Mouse (Mus musculus) megakaryocyte, embryonic 14.5 days (primary cell): ENCODE results near the gene Fto.

ENCODE experiments used
- FLI1 ChIP-seq: IDR thresholded peaks from 2 replicates; pipeline ENCODE4 v1.6.1; 2012; ENCODE audit warnings: low read length, inconsistent platforms, mixed read lengths
- GATA1 ChIP-seq: IDR thresholded peaks from 3 replicates; pipeline ENCODE4 v1.6.1; 2012; ENCODE audit warnings: mixed read lengths, low read length, inconsistent platforms, borderline replicate concordance

DNA sequence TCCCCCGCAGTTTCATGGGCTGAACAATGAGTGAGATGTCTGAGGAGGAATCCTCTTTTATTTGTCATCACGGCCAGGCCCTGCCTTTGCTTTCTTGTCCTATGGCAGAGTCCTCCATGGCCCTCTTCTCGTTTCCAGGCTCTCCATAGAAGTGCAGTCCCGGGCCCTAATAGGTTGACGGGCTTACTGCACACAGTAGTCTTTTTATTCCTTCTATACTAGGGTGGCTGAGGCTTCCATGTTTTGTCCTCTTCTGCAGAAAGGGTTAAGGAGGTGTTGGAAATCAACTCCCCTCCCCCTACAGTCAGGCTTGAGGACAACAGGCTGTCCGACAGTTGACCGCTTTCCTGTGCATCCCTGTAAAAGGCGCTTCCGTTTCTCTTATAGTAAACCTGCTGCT lies 169.2 kb downstream of the Fto start:
- TF ChIP-seq GATA1 (no peak), FLI1 (no peak)
